Mouse (Mus musculus) left cerebral cortex, adult 2 months (tissue): Measurements from ENCODE around the gene Nsmce4a. TPM values are rescaled to one million over a fixed set of nuclear protein-coding genes. Genes with fewer than 3 reads are reported as not detected.
"Not testable (repeated sequence)": the region's sequence is repeated elsewhere in the genome, so short reads cannot be mapped to it uniquely, and the experiment has no call there.

Experiments
- DNase-seq, 2 experiments: peaks; one replicate each; pipeline ENCODE4 v3.0.0; 2021 to 2022; ENCODE audit warnings: low spot score in 2 of 2, mixed read lengths in 1 of 2; ENCODE audit errors: extremely low spot score in 1 of 2
- H3K27ac ChIP-seq: fragments of 200-600 bp; 2 replicates; pipeline ENCODE4 v1.8.1; 2022
- H3K4me3 ChIP-seq: fragments of 200-600 bp; 2 replicates; pipeline ENCODE4 v1.8.1; 2022
- CTCF ChIP-seq: fragments of 200-600 bp; IDR thresholded peaks from 2 replicates; pipeline ENCODE4 v1.8.1; 2022; ENCODE audit warnings: antibody characterized with exemption, mild to moderate bottlenecking, moderate library complexity
- intact Hi-C: fragments of 180-260 bp; cut with DNase I; formaldehyde crosslinking; loops from one replicate; pipeline ENCODE4 v1.15.1; 2025
- total RNA-seq, 2 experiments: library from RNA; stranded (reverse); gene quantifications; 2 replicates each; pipeline ENCODE4 v1.2.3; 2021

Nsmce4a gene
- total RNA-seq, 2 experiments from 2014 or later = 33.6 to 40.3 TPM

DNA sequence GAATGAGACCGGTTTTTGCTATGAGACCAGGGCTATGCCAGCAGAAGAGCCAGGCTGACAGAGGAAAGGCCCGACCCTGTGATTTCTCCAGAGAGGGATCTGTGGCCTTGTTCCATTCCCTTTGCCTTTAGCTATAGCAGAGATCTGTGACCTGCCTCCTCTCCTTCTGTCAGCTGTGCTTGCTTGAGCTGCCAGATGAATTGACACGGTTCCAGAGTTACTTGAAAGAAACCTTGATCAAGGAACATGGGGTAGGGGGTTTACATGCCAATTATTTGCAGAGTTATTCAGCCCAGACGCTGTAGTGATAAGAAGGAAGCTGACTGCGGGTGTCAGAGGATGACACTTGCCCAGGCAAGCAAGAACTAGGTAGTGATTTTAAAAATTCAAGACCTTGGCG lies 24.6 kb upstream of the Nsmce4a start:
- no peak for TF ChIP-seq CTCF
- Histone ChIP-seq H3K27ac (no peak overlapping the region), H3K4me3 (no peak overlapping the region)
- intact Hi-C loops = no loop called here
- DNase-seq = no peak

- DNase-seq, intact Hi-C loops, H3K27ac ChIP-seq, H3K4me3 ChIP-seq: not testable (repeated sequence)
Observed at GRCm38 (mm10) chr7:130596079-130596855, 23.3 kb upstream of the Nsmce4a start.

DNA sequence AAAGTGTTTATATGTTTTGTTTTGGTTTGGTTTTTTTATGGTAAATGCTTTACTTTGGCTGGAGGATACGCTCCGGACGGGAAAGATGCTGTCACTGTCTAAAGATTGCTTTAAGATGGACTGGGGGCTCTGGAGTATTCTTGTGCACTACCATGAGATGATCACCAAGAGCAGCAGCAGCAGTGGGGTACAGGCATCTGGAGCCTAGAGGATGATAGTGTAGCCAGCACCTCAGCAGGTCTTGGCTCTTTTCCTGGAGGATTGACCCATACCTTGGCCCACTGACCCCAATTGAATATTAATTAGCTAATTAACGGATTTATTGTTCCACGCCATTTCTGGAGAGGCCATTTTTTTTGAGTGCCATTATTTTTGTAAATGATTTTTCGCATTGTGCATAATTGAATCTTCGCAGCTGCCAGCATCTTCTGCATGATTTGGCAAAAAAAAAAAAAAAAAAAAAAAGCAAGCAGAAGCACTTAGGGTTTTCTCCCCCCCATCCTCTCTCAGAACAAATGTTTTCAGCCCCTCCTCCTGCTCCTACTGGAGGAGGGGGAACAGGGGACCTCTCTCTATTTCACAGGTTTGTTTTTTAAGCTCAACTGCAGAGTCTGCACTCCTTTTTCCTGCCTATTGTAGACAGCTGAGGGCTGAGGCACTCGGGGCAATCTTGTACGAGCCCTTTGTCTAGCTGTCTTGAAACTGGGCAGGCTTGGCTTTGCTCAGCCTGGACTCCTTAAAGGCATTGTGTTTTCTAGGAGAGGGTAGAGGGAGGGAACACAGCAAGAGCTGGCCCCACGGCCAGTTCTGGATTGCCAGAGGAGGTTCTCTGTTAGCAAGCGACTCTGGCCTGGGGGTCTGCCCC lies 20.7 kb upstream of the Nsmce4a start:
- H3K27ac ChIP-seq, H3K4me3 ChIP-seq, DNase-seq, intact Hi-C loops: not testable (repeated sequence)

DNA sequence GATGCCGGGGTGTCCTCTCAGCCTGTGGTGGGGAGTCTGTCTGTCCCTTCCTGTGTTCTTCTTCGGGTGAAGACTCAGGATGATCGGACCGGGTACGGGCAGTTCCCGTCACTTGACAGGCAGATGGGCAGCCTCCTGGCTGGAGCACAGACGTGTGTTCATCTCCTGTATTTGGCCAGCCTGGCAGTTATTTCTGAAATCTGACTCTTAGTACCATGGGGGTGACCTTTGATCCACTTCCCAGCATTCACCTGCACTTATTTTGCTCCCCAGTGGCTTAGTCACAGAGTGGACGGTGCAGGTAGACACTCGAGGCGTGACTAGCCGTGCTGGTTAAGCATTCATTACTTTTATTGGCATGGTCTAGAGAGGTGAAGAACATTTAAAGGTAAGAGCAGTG lies 20.1 kb upstream of the Nsmce4a start:
- H3K27ac ChIP-seq, intact Hi-C loops, H3K4me3 ChIP-seq, DNase-seq: not testable (repeated sequence)

DNA sequence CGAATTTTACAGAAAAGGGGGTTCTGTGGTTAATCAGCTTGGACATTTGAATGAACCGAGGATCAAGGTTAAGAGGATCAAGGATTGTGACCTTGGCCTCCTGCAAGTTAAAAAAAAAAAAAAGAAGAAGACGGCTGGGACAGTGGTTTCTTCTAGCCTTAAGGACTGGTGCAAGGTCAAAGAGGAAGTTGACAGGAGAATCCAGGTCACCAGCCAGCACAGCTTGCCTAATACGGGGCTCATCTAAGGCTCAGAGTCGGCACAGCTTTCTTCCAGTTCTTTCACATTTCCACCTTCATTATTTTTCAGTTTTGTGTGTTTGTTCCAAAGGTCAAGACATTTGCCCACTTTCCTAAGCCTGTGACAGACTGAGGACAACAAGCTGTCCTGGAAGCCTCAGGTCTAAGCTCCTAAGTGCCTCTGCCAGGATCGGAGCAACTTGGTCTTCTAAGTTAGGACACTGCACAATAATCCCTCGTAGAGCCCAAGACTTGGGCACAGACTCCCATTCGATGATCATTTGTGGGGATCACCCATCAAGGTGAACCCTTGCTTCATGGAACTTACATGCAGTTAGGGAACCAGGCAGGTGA lies 18.0 kb upstream of the Nsmce4a start:
- no peak for TF ChIP-seq CTCF
- no peak overlapping the region for H3K27ac ChIP-seq
- intact Hi-C loops = no loop called here
- H3K4me3 ChIP-seq = no peak overlapping the region
- no peak for DNase-seq

GRCm38 (mm10) chr7:130590081-130590828 lies 17.3 kb upstream of the Nsmce4a start:
- Histone ChIP-seq H3K27ac (no peak overlapping the region), H3K4me3 (no peak overlapping the region)
- TF ChIP-seq CTCF = no peak
- no peak for DNase-seq
- intact Hi-C loops = no loop called here

GRCm38 (mm10) chr7:130586521-130587072 lies 13.7 kb upstream of the Nsmce4a start:
- H3K4me3 ChIP-seq = no peak overlapping the region
- no peak for TF ChIP-seq CTCF
- no peak for DNase-seq
- intact Hi-C loops = no loop called here
- H3K27ac ChIP-seq = no peak overlapping the region

DNA sequence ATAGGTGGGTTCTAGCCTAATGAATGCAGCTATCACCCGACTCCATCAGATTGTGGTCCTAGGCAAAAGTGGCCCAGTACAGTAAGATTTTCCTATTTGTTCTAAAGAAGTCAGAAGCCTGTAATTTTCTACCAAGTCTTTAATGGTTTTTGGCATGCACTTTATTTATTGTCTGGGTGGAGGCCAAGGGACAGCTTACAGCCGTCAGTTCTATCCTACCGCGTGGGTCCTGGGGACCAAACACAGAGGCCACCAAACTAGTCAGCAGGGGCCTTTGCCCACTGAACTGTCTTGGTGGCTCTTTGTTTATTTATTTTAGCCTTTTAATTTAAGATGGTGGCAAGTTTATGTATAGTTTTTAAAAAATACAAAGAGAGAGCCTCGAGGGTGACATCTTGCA lies 5.7 kb upstream of the Nsmce4a start:
- DNase-seq = no peak
- no peak for TF ChIP-seq CTCF
- intact Hi-C loops = no loop called here
- H3K4me3 ChIP-seq = no peak overlapping the region
- H3K27ac ChIP-seq = no peak overlapping the region

GRCm38 (mm10) chr7:130578066-130578465 lies 5.1 kb upstream of the Nsmce4a start:
- intact Hi-C loops = no loop called here
- H3K27ac ChIP-seq = no peak overlapping the region
- TF ChIP-seq CTCF = no peak
- no peak for DNase-seq
- H3K4me3 ChIP-seq = no peak overlapping the region

DNA sequence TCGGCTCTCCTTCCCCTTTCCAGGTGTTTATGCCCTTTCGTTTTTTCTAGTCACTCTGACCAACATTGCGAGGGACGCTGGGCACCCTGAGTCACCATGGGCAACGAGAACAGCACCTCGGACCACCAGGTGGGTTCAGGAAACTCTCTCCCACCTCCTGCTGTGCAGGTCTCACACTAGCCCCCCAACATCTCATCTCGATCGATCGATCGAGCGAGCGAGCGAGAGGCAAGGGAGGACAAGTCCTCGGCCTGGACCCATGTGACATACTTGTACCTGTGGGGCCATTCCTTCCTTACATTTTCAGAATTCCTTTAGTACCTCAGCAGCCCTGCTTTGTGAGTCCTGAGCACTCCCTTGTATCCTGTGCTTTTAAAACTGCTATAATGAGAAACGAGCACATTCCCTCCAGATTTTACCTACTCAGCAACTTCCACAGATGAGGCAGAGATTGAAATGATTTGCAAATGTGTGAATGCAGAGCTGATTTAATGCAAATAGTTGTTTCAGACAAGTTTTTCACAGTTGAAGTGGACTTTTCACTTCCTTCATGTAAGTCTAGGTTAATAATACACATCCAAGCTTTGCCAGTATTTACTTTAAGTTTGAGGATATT lies 4.6 kb upstream of the Nsmce4a start, which contains the start of gene Tacc2:
Tacc2 (plus strand) TSS at position 51 of the 616 bp plus-strand sequence.
- no peak within 1 kb of the TSS for H3K4me3 ChIP-seq
- no peak for TF ChIP-seq CTCF
- intact Hi-C loops = no loop called here
- no peak for DNase-seq
- H3K27ac ChIP-seq = no peak within 1 kb of the TSS

- Histone ChIP-seq H3K27ac (no peak overlapping the region), H3K4me3 (no peak overlapping the region)
- intact Hi-C loops = no loop called here
- no peak for DNase-seq
- no peak for TF ChIP-seq CTCF
Observed at GRCm38 (mm10) chr7:130576981-130577380, 4.1 kb upstream of the Nsmce4a start.
